ENCODE assay signal across 8 mouse cellular contexts in genomic region chr8:45409702-45410101, GRCm38 (mm10). TPM values are rescaled to one million over a fixed set of nuclear protein-coding genes. Genes with fewer than 3 reads are reported as not detected.
DNase-seq lines count a peak whose midpoint lies in the region; ATAC-seq and TF ChIP-seq lines count a peak whose summit lies in the region.

No protein-coding gene starts in this region.

- H3K4me1 ChIP-seq in embryonic facial prominence, embryonic 14.5 days (ENCODE audit: control insufficient read depth, insufficient read depth, low read length) = peaks cover 8% of the 10 kb centered on the region; the same call in 1 of the 2 replicates
- H3K4me1 ChIP-seq in intestine, embryonic 14.5 days (replicated peaks; ENCODE audit: control insufficient read depth, insufficient read depth, low read length) = 0 out of 2 replicates have a peak, but pooled peaks cover 4% of the 10 kb centered on the region

- H3K27me3 ChIP-seq in embryonic facial prominence, embryonic 14.5 days (replicated peaks; ENCODE audit: control insufficient read depth, insufficient read depth, low read length) = no peaks in the 10 kb centered on the region
- no peaks in the 10 kb centered on the region for H3K27me3 ChIP-seq in intestine, embryonic 14.5 days (replicated peaks; ENCODE audit: control insufficient read depth, insufficient read depth, low read length)

- DNase-seq in layer of hippocampus, adult 2 months (ENCODE audit: low spot score in 2 of 2) = no peak
- no peak for DNase-seq in layer of hippocampus, postnatal 14 days (ENCODE audit: low spot score in 2 of 2)
- no peak for DNase-seq in embryonic facial prominence, embryonic 14.5 days (ENCODE audit: low spot score)
- DNase-seq in intestine, embryonic 14.5 days (ENCODE audit: low spot score) = no peak
- peak; percentile 6 for DNase-seq in naive thymus-derived CD4-positive, alpha-beta T cell, adult 2 months (ENCODE audit: low read depth)
- no peak for DNase-seq in cerebellum, postnatal 10 days
- DNase-seq in c-Kit-positive CD71-positive TER-119-positive erythroid progenitor cells, embryonic 14.5 days (ENCODE audit: low spot score) = no peak
- DNase-seq in ovary, adult 18-20 months (ENCODE audit: low spot score) = no peak

- H3K27ac ChIP-seq in layer of hippocampus, adult 2 months = peak overlapping the region; percentile 76
- H3K27ac ChIP-seq in embryonic facial prominence, embryonic 14.5 days (replicated peaks; ENCODE audit: low read depth, low read length) = 0 out of 2 replicates have a peak overlapping the region, but pooled peaks have one; percentile 63
- no peak overlapping the region for H3K27ac ChIP-seq in intestine, embryonic 14.5 days (ENCODE audit: low read depth)

- peak overlapping the region; percentile 55 for H3K9ac ChIP-seq in embryonic facial prominence, embryonic 14.5 days (ENCODE audit: low read depth, low read length)
- peak overlapping the region; percentile 31; the same call in 1 of the 2 replicates for H3K9ac ChIP-seq in intestine, embryonic 14.5 days (ENCODE audit: low read length)

- WGBS in embryonic facial prominence, embryonic 14.5 days = 38% methylated on average over 4 of the region's 4 CpGs
- 52% methylated on average over 4 of the region's 4 CpGs for WGBS in intestine, embryonic 14.5 days

- no peaks in the 10 kb centered on the region for H3K9me3 ChIP-seq in embryonic facial prominence, embryonic 14.5 days (ENCODE audit: control insufficient read depth, low read length)
- H3K9me3 ChIP-seq in intestine, embryonic 14.5 days (ENCODE audit: control insufficient read depth, low read length) = no peaks in the 10 kb centered on the region

- H3K36me3 ChIP-seq in embryonic facial prominence, embryonic 14.5 days (ENCODE audit: control insufficient read depth, insufficient read depth, low read length) = no peaks in the 10 kb centered on the region
- no peaks in the 10 kb centered on the region for H3K36me3 ChIP-seq in intestine, embryonic 14.5 days (ENCODE audit: control insufficient read depth, insufficient read depth, low read length)

- H3K4me2 ChIP-seq in embryonic facial prominence, embryonic 14.5 days (ENCODE audit: low read depth, low read length) = peak overlapping the region; percentile 57
- H3K4me2 ChIP-seq in intestine, embryonic 14.5 days (ENCODE audit: low read length) = peak overlapping the region; percentile 52

- TF ChIP-seq CTCF in layer of hippocampus, adult 2 months (conservative IDR thresholded peaks at IDR 0.05) = no peak

- ATAC-seq in embryonic facial prominence, embryonic 14.5 days (ENCODE audit: low read depth) = 0 out of 2 replicates have a peak, but pooled peaks have one; percentile 13
- ATAC-seq in intestine, embryonic 14.5 days (replicated peaks; ENCODE audit: low FRiP score, low TSS enrichment, low read depth) = peak; percentile 27; the same call in 1 of the 2 replicates

- peak overlapping the region; percentile 70 for H3K4me3 ChIP-seq in layer of hippocampus, adult 2 months
- H3K4me3 ChIP-seq in embryonic facial prominence, embryonic 14.5 days (ENCODE audit: low read depth, low read length) = peak overlapping the region; percentile 42
- peak overlapping the region; percentile 36 for H3K4me3 ChIP-seq in intestine, embryonic 14.5 days (ENCODE audit: low read depth, low read length)

RNA-seq across cellular contexts. Expression of gene Tlr3, which starts 1.2 kb away (rescaled TPM):
- 10 to 100 TPM in 1 of 2 experiments, 1 to 10 TPM in 1; 7.6 to 10.5 TPM for total RNA-seq in layer of hippocampus, adult 2 months (2021)
- total RNA-seq in layer of hippocampus, postnatal 14 days (2021) = 1 to 10 TPM; 6.5 to 7.7 TPM
- polyA plus RNA-seq in embryonic facial prominence, embryonic 14.5 days (2014; fragmentation: Nextera tagmentation; extraction: Ambion mirVana) = 2.1 and 2.6 TPM in 2 replicates
- polyA plus RNA-seq in intestine, embryonic 14.5 days (2014; fragmentation: Nextera tagmentation; extraction: Ambion mirVana) = 1.2 and 2.4 TPM in 2 replicates

RNA-seq across cellular contexts. Expression of gene Fam149a, which starts 27.6 kb away (rescaled TPM):
- total RNA-seq in layer of hippocampus, adult 2 months (2021) = 10 to 100 TPM; 12.1 to 12.5 TPM
- total RNA-seq in layer of hippocampus, postnatal 14 days (2021) = 10 to 100 TPM; 14.0 to 16.7 TPM
- 17.2 and 17.6 TPM in 2 replicates for polyA plus RNA-seq in embryonic facial prominence, embryonic 14.5 days (2014; fragmentation: Nextera tagmentation; extraction: Ambion mirVana)
- 12.5 and 15.8 TPM in 2 replicates for polyA plus RNA-seq in intestine, embryonic 14.5 days (2014; fragmentation: Nextera tagmentation; extraction: Ambion mirVana)
